Mouse (Mus musculus): Measurements from ENCODE around the gene Bin2. TPM values are rescaled to one million over a fixed set of nuclear protein-coding genes. Genes with fewer than 3 reads are reported as not detected.

The Bin2 gene
- polyA plus RNA-seq (2012; rRNA removed): 3.7 and 4.7 TPM in 2 replicates
- polyA plus RNA-seq (2014; fragmentation: Nextera tagmentation; extraction: Ambion mirVana): 2.3 and 3.5 TPM in 2 replicates

DNA sequence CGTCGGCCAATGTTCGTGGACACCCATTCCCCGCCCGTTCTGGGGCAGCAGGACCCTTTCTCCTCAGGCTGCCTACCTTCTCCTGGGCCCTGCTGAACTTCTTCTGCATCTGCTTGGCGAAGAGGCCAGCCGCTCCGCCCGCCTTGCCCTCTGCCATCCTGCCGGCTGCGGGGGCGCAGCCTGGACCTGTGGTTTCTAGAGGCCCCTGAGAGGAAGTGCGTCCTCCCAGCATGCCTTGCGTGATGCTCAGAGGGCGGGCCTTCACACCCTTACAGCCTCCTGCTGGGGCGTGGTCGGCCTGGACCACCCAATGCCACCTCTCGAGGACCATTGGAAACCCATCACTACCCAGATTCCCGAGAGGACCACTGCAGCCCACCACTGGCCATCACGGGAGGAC is at the start of gene Bin2:
Gene Bin2 (minus strand): TSS at position 217 of the 400 bp plus-strand sequence.
- H3K9ac ChIP-seq (ENCODE audit: low read depth, low read length, severe bottlenecking): no peak within 1 kb of the TSS
- H3K27ac ChIP-seq (replicated peaks; ENCODE audit: low read depth, low read length): no peak within 1 kb of the TSS
- H3K4me3 ChIP-seq (replicated peaks; ENCODE audit: low read length): no peak within 1 kb of the TSS
- DNase-seq (ENCODE audit: low spot score) (no peak), ATAC-seq (ENCODE audit: low FRiP score, low read depth) (no peak)
- no peaks in the 10 kb centered on the region for H3K4me1 ChIP-seq (ENCODE audit: control insufficient read depth, insufficient read depth, low read length)
- H3K4me2 ChIP-seq (replicated peaks; ENCODE audit: low read depth, low read length, severe bottlenecking): no peak within 1 kb of the TSS
- no peaks in the 10 kb centered on the region for H3K9me3 ChIP-seq (ENCODE audit: control insufficient read depth, low read length)
- WGBS: 85% methylated on average over 20 of the region's 20 CpGs
- H3K36me3 ChIP-seq (ENCODE audit: control insufficient read depth, insufficient read depth, low read length): no peaks in the 10 kb centered on the region
- TF ChIP-seq POLR2A (IDR thresholded peaks at IDR 0.05; ENCODE audit: borderline replicate concordance, extremely low read depth, insufficient read depth, insufficient read length): no peak
- H3K27me3 ChIP-seq (ENCODE audit: control insufficient read depth, insufficient read depth, low read length): no peaks in the 10 kb centered on the region

DNA sequence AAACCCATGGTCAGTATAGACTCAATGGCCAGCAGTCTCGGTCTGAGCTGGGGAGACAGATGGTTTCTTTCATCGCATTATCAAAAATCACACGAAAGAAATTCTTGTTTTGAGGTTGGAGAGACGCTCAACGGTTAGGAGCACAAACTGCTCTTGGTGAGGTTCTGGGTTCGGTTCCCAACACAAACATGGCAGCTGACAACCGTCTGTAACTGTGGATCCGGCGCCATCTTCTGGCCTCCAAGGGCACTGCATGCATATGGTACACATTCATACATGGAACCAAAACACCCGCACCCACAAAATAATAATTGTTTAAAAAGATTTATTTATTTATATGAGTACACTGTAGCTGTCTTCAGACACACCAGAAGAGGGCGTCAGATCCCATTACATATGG is 49.2 kb upstream of the Bin2 start:
- no peaks in the 10 kb centered on the region for H3K4me1 ChIP-seq (ENCODE audit: control insufficient read depth, insufficient read depth, low read length)
- no peak for DNase-seq (ENCODE audit: low spot score)
- no peak overlapping the region for H3K27ac ChIP-seq (replicated peaks; ENCODE audit: low read depth, low read length)
- no peak overlapping the region for H3K4me2 ChIP-seq (replicated peaks; ENCODE audit: low read depth, low read length, severe bottlenecking)
- no peaks in the 10 kb centered on the region for H3K27me3 ChIP-seq (ENCODE audit: control insufficient read depth, insufficient read depth, low read length)
- no peak overlapping the region for H3K4me3 ChIP-seq (replicated peaks; ENCODE audit: low read length)
- TF ChIP-seq POLR2A (IDR thresholded peaks at IDR 0.05; ENCODE audit: borderline replicate concordance, extremely low read depth, insufficient read depth, insufficient read length): no peak
- H3K36me3 ChIP-seq (ENCODE audit: control insufficient read depth, insufficient read depth, low read length): no peaks in the 10 kb centered on the region
- WGBS: 81% methylated on average over 11 of the region's 11 CpGs
- H3K9me3 ChIP-seq (ENCODE audit: control insufficient read depth, low read length): 0 out of 2 replicates have a peak, but pooled peaks cover 3% of the 10 kb centered on the region
- H3K9ac ChIP-seq (ENCODE audit: low read depth, low read length, severe bottlenecking): no peak overlapping the region
- ATAC-seq (ENCODE audit: low FRiP score, low read depth): no peak

- Histone ChIP-seq H3K4me3 (replicated peaks; ENCODE audit: low read length) (no peak overlapping the region), H3K9ac (ENCODE audit: low read depth, low read length, severe bottlenecking) (no peak overlapping the region), H3K4me1 (ENCODE audit: control insufficient read depth, insufficient read depth, low read length) (no peaks in the 10 kb centered on the region), H3K36me3 (ENCODE audit: control insufficient read depth, insufficient read depth, low read length) (no peaks in the 10 kb centered on the region), H3K27me3 (ENCODE audit: control insufficient read depth, insufficient read depth, low read length) (no peaks in the 10 kb centered on the region), H3K9me3 (ENCODE audit: control insufficient read depth, low read length) (0 out of 2 replicates have a peak, but pooled peaks cover 3% of the 10 kb centered on the region), H3K4me2 (replicated peaks; ENCODE audit: low read depth, low read length, severe bottlenecking) (no peak overlapping the region), H3K27ac (replicated peaks; ENCODE audit: low read depth, low read length) (no peak overlapping the region)
- no peak for TF ChIP-seq POLR2A (IDR thresholded peaks at IDR 0.05; ENCODE audit: borderline replicate concordance, extremely low read depth, insufficient read depth, insufficient read length)
- ATAC-seq (ENCODE audit: low FRiP score, low read depth): no peak
- DNase-seq (ENCODE audit: low spot score): no peak
- 85% methylated on average over 6 of the region's 6 CpGs for WGBS
Observed at GRCm38 (mm10) chr15:100717933-100718332, 48.6 kb upstream of the Bin2 start.

DNA sequence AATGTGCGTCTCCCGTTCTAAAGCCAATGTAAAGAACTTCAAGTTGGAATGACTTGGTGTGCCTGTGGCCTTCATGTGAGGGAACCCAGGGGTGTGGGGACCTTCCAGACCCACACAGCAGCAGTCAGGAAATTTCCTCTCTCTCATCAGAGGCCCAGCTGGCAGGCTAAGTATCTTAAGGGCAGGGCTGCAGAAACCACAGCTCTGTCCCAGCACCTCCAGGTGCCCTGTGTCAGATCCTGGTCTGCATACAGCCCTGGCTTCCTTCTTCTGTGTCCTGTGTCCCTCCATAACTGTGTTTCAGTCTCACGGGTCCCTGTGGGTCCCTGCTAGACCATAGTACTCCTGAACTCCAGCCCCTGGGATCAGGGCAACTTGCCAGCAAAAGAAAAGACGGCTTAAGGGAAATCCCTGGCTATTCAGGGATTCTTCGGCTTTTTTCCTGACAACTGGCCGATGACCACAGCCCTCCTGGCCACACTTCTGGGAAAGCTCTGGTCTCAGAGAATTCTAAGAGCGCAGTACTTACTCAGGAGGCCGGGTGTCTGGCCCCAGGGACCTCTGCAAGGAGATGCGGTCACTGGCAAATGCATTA is 46.1 kb upstream of the Bin2 start:
- Histone ChIP-seq H3K4me3 (replicated peaks; ENCODE audit: low read length) (no peak overlapping the region), H3K36me3 (ENCODE audit: control insufficient read depth, insufficient read depth, low read length) (no peaks in the 10 kb centered on the region), H3K4me2 (replicated peaks; ENCODE audit: low read depth, low read length, severe bottlenecking) (no peak overlapping the region), H3K9me3 (ENCODE audit: control insufficient read depth, low read length) (0 out of 2 replicates have a peak, but pooled peaks cover 3% of the 10 kb centered on the region), H3K9ac (ENCODE audit: low read depth, low read length, severe bottlenecking) (no peak overlapping the region), H3K4me1 (ENCODE audit: control insufficient read depth, insufficient read depth, low read length) (no peaks in the 10 kb centered on the region), H3K27me3 (ENCODE audit: control insufficient read depth, insufficient read depth, low read length) (no peaks in the 10 kb centered on the region), H3K27ac (replicated peaks; ENCODE audit: low read depth, low read length) (no peak overlapping the region)
- WGBS: 79% methylated on average over 9 of the region's 9 CpGs
- no peak for TF ChIP-seq POLR2A (IDR thresholded peaks at IDR 0.05; ENCODE audit: borderline replicate concordance, extremely low read depth, insufficient read depth, insufficient read length)
- no peak for ATAC-seq (ENCODE audit: low FRiP score, low read depth)
- DNase-seq (ENCODE audit: low spot score): no peak

DNA sequence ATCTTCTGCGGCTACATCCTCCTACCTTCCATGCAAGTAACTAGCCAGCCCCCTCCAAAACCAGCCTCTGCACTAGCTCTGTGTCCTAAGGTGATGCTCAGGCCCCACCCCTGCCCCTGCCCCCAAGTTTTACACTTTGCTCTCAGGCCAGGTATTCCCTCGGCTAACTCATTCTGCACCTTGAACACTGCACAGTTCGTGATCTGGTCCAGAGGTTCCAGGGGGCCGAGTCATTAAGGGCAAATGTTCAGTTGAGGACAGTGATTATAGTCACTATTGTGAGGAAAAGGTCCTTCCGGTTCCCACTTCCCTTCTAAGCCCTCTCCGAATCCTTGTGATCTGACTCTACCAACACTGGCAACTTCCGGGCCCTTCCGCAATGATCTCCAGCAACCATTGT is 45.1 kb upstream of the Bin2 start:
- ATAC-seq (ENCODE audit: low FRiP score, low read depth) (no peak), DNase-seq (ENCODE audit: low spot score) (no peak)
- Histone ChIP-seq H3K4me2 (replicated peaks; ENCODE audit: low read depth, low read length, severe bottlenecking) (no peak overlapping the region), H3K4me1 (ENCODE audit: control insufficient read depth, insufficient read depth, low read length) (no peaks in the 10 kb centered on the region), H3K27me3 (ENCODE audit: control insufficient read depth, insufficient read depth, low read length) (no peaks in the 10 kb centered on the region), H3K4me3 (replicated peaks; ENCODE audit: low read length) (no peak overlapping the region), H3K9ac (ENCODE audit: low read depth, low read length, severe bottlenecking) (no peak overlapping the region), H3K9me3 (ENCODE audit: control insufficient read depth, low read length) (0 out of 2 replicates have a peak, but pooled peaks cover 3% of the 10 kb centered on the region), H3K27ac (replicated peaks; ENCODE audit: low read depth, low read length) (no peak overlapping the region), H3K36me3 (ENCODE audit: control insufficient read depth, insufficient read depth, low read length) (no peaks in the 10 kb centered on the region)
- WGBS: 94% methylated on average over 8 of the region's 8 CpGs
- TF ChIP-seq POLR2A (IDR thresholded peaks at IDR 0.05; ENCODE audit: borderline replicate concordance, extremely low read depth, insufficient read depth, insufficient read length): no peak

Measured in limb, embryonic 14.5 days (tissue).